Mouse (Mus musculus): ENCODE measurements at regions not wholly inside any gene's neighbourhood (a gene's known extent, or its start where the extent isn't known, plus 50 kb on each side); places are given as distances from the start of the nearest gene placed in this dataset.

- TF ChIP-seq POLR2A (IDR thresholded peaks at IDR 0.05; ENCODE audit: extremely low read depth, insufficient read depth, low read length) (no peak), CTCF (IDR thresholded peaks at IDR 0.05; ENCODE audit: extremely low read depth, insufficient read depth, low read length) (no peak)
Measured at GRCm38 (mm10) chr1:137083500-137083899, 123.3 kb upstream of the Nr5a2 start.

Data from cortical plate, adult 2 months (tissue).